Mouse (Mus musculus) adrenal gland, postnatal 4 days (tissue): ENCODE measurements around the gene Asgr2. TPM values are rescaled to one million over a fixed set of nuclear protein-coding genes. Genes with fewer than 3 reads are reported as not detected.
"Not testable (repeated sequence)": the region's sequence is repeated elsewhere in the genome, so short reads cannot be mapped to it uniquely, and the experiment has no call there.

Experiments used
- DNase-seq, 2 experiments: peaks; one replicate each; pipeline ENCODE4 v3.0.0; 2021 to 2022; ENCODE audit warnings: low spot score in 2 of 2, mixed read lengths in 2 of 2
- total RNA-seq, 2 experiments: library from RNA; stranded (reverse); gene quantifications; 2 replicates each; pipeline ENCODE4 v1.2.3; 2021

Asgr2 gene
- total RNA-seq, 2 experiments from 2014 or later = 1.8 to 14.6 TPM

GRCm38 (mm10) chr11:70080803-70081590 is 11.4 kb upstream of the Asgr2 start:
- DNase-seq = no peak

DNA sequence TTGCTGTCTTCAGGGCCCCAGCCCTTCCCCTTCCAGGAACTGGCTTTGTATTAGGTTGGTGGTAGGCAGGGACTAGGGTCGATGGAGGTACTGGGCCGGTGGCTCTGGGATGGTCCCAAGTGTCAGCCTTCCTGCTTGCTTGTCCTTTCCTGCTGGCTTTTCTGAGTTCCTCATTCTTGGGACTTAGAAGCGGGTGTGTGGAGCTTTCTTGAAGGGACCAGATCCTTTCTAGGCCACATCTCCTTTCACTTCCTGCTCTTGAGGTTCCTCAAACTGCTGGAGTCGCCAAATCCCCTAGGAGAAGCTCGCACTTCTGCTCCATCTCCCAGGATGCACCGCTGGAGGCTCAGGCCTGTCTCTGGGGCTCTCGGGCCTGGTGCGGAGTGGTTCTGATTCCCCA is 7.9 kb upstream of the Asgr2 start:
- DNase-seq = no peak

DNA sequence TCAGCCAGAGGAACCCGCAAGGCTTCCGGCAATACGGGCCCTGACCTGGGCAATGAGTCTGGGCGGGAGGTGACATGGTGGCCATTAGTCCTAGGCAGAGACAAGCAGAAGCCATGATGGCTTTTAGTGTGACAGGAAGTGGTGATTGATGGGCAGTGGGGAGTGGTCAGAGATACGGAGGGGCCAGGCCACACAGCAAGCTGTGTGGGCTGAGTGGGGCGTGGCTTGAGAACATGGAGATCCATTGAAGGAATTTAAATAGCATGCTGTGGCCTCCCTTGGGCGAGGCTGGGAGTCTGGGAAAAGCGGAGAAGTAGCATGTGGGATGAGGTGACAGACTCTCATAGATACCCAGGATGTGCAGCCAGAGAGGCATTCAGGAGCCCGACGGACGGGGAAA is 5.0 kb downstream of the Asgr2 start:
- DNase-seq = no peak

- no peak for DNase-seq
Observed at GRCm38 (mm10) chr11:70099102-70099501, 6.7 kb downstream of the Asgr2 start.

DNA sequence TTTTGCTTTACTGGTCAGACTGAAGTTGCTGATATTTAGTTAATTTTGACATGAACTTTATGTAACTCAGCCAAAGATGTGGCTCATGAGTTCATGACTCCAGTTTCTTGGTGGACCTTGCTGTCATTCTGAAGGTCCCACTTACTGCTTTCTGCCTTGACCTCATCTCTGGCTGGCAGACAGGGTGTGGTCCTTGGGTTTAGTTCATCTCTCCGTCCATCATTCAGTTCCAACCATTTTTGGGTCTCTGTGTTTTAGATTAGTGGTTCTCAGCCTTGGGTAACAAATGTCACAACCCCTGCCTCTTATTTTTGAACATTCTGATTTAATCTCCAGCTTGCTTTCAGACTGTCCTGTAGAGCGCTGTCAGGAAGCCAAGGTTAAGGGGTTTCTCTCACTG is 7.4 kb downstream of the Asgr2 start:
- no peak for DNase-seq

DNA sequence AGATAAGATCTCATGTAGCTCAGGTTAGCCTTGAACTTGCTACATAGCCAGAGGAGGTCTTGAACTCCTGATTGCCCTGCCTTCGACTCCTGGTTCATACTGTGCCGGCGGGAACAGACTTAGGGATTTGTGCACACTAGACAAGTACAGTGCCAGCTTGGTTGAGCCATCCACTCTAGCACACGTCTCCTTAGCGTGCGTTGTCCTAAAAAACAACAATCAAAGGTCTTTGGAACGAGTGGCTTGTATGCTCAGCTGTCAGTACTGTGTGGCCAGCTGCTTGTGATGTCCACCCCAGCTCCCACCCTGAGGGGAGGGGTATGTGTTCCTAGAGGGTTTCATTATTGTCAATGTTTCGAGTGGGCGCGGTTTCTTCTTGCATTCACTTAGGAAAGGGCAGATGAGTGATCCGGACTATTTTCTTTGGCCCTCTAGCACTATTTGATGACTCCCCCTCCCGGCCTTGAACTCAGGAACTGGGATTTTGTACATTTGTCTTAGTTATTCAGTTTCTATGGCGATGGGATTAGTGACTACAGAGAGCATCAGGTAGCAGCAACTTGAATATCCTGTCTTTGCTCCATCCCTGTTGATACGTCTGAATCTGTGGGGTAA is 11.4 kb downstream of the Asgr2 start:
- DNase-seq = no peak

GRCm38 (mm10) chr11:70107085-70107484 is 14.6 kb downstream of the Asgr2 start:
- DNase-seq = no peak

DNA sequence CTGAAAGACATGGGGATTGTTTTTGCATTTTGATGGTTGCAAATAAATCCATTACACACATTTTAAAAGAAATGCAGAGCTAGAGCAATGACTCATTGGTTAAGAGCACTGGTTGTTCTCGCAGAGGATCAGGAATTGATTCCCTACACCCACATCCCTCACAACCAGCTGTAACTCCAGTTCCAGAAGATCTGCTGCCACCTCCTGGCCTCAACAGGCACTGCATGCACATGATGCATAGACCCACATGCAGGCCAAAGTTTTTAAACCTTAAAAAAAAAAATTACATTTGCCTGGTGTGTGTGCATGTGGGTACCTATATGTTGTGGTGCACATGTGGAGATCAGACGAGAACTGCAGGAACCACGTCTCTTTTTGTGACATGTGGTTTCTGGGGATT is 17.7 kb downstream of the Asgr2 start:
- no peak for DNase-seq

DNA sequence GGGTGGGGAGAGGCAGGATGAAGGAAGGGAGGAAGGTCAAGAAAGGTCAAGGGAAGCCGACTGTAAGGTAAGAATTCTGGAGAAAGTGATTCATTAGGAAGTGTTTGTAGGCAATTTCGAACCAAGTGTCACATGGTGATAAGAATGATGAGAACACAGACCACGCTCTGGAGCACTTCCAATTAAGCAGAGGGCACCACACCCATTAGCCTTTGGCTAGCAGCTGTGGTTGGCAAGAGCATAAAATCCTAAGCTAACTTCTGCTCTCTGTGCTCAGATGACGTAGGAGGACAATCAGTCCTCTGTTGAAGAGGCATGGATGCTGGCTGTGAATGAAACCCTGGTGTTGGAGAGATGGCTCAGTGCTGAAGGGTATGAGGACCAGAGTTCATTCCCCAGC is 22.1 kb downstream of the Asgr2 start:
- no peak for DNase-seq

DNA sequence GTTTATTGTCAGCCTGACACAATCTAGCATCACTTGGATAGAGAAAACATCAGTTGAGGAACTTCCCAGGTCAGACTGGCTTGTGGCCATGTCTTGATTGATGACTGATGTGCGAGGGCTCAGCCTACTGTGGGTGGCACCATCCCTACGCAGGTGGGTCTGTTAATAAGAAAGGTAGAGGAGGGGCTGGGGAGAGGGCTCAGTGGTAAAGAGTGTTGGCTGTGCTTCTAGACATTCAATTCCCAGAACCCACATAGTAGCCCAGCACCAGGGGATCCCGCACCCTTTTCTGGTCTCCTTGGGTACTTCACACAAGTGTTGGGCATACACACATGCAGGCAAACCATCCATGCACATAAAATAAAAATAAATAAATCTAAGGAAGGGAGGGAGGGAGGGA is 23.5 kb downstream of the Asgr2 start:
- DNase-seq = no peak

GRCm38 (mm10) chr11:70129926-70130379 is 37.5 kb downstream of the Asgr2 start, which contains the start of gene Mgl2:
Gene Mgl2, plus strand, starts transcription at chr11:70130329.
- DNase-seq = no peak

DNA sequence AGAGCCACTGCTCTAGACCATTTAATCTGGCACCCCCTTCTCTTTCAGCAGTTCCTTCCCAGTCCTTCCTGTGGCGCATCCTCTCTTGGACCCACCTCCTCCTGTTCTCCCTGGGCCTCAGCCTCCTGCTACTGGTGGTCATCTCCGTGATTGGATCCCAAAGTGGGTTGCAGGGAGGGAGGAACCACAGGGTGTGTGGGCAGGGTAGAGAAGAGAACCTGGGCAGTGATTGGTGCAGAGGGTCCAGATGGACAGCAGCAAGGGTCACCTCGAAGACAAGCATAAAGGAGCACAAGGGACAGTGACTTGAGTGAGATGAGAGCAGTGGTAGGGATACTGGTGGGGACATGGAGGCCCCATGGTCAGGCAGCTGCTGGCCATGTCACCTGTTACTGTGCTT is 42.6 kb downstream of the Asgr2 start:
- not testable (repeated sequence) for DNase-seq

GRCm38 (mm10) chr11:70135925-70136324 is 43.5 kb downstream of the Asgr2 start:
- DNase-seq = not testable (repeated sequence)

- DNase-seq = no peak
Observed at GRCm38 (mm10) chr11:70139171-70139570, 46.7 kb downstream of the Asgr2 start.

GRCm38 (mm10) chr11:70151072-70151471 is 58.6 kb downstream of the Asgr2 start:
- no peak for DNase-seq

Other genes starting within 250 kb of the Asgr2 start
- 10 to 100 TPM; 76.6 to 77.9 TPM for gene Plscr3, start 246.3 kb upstream of the Asgr2 start, total RNA-seq
- gene Tnk1, start 233.9 kb upstream of the Asgr2 start, total RNA-seq = 1 to 10 TPM in 1 of 2 experiments, under 1 TPM in 1; 0.17 to 1.7 TPM
- gene Tmem95, start 214.6 kb upstream of the Asgr2 start, total RNA-seq = not detected
- gene Kctd11, start 211.2 kb upstream of the Asgr2 start, total RNA-seq = 1 to 10 TPM; 3.4 to 4.1 TPM
- gene Acap1, start 197.1 kb upstream of the Asgr2 start, total RNA-seq = 1 to 10 TPM; 1.4 to 1.7 TPM
- 1 to 10 TPM; 4.8 to 5.6 TPM for gene 2810408A11Rik, start 191.7 kb upstream of the Asgr2 start, total RNA-seq
- gene Neurl4, start 191.6 kb upstream of the Asgr2 start, total RNA-seq = 10 to 100 TPM; 45.9 to 53.3 TPM
- gene Gps2, start 178.8 kb upstream of the Asgr2 start, total RNA-seq = 10 to 100 TPM; 60.0 to 67.0 TPM
- 100 to 1,000 TPM; 598 to 600 TPM for gene Eif5a, start 170.7 kb upstream of the Asgr2 start, total RNA-seq
- 10 to 100 TPM in 1 of 2 experiments, 1 to 10 TPM in 1; 9.7 to 20.6 TPM for gene Ybx2, start 156.8 kb upstream of the Asgr2 start, total RNA-seq
- 10 to 100 TPM; 23.6 to 24.8 TPM for gene Slc2a4, start 144.5 kb upstream of the Asgr2 start, total RNA-seq
- gene Cldn7, start 127.9 kb upstream of the Asgr2 start, total RNA-seq = 10 to 100 TPM in 1 of 2 experiments, 1 to 10 TPM in 1; 3.1 to 17.3 TPM
- gene Ctdnep1, start 111.5 kb upstream of the Asgr2 start, total RNA-seq = 100 to 1,000 TPM; 119 to 130 TPM
- 10 to 100 TPM; 65.5 to 70.9 TPM for gene Elp5, start 110.1 kb upstream of the Asgr2 start, total RNA-seq
- 100 to 1,000 TPM; 294 to 311 TPM for gene Gabarap, start 101.5 kb upstream of the Asgr2 start, total RNA-seq
- gene Phf23, start 96.9 kb upstream of the Asgr2 start, total RNA-seq = 10 to 100 TPM; 51.4 to 53.4 TPM
- gene Dvl2, start 92.0 kb upstream of the Asgr2 start, total RNA-seq = 10 to 100 TPM; 35.5 to 38.2 TPM
- gene Acadvl, start 77.2 kb upstream of the Asgr2 start, total RNA-seq = 100 to 1,000 TPM; 295 to 378 TPM
- 10 to 100 TPM; 63.0 to 64.4 TPM for gene Dlg4, start 75.7 kb upstream of the Asgr2 start, total RNA-seq
- gene Asgr1, start 38.6 kb upstream of the Asgr2 start, total RNA-seq = 10 to 100 TPM in 1 of 2 experiments, 1 to 10 TPM in 1; 1.7 to 33.7 TPM
- 1 to 10 TPM in 1 of 2 experiments, under 1 TPM in 1; 0.90 to 1.7 TPM for gene Mgl2, start 37.7 kb downstream of the Asgr2 start, total RNA-seq
- 1 to 10 TPM; 2.1 to 3.5 TPM for gene Clec10a, start 63.6 kb downstream of the Asgr2 start, total RNA-seq
- gene Slc16a11, start 120.1 kb downstream of the Asgr2 start, total RNA-seq = 1 to 10 TPM in 1 of 2 experiments, under 1 TPM in 1; 0.71 to 2.9 TPM
- 10 to 100 TPM in 1 of 2 experiments, 1 to 10 TPM in 1; 6.2 to 10.9 TPM for gene Slc16a13, start 128.4 kb downstream of the Asgr2 start, total RNA-seq
- gene Bcl6b, start 137.2 kb downstream of the Asgr2 start, total RNA-seq = 10 to 100 TPM; 23.8 to 33.4 TPM
- 10 to 100 TPM; 70.1 to 72.5 TPM for gene 0610010K14Rik, start 145.3 kb downstream of the Asgr2 start, total RNA-seq
- gene Gm21988, start 147.2 kb downstream of the Asgr2 start, total RNA-seq = 1 to 10 TPM; 4.5 to 8.1 TPM
- 100 to 1,000 TPM; 160 to 164 TPM for gene Rnasek, start 147.2 kb downstream of the Asgr2 start, total RNA-seq
- 1 to 10 TPM; 3.4 to 3.7 TPM for gene Alox12, start 162.7 kb downstream of the Asgr2 start, total RNA-seq
- gene Alox12e, start 230.0 kb downstream of the Asgr2 start, total RNA-seq = not detected